Mouse (Mus musculus): ENCODE results near the gene Nudt3. TPM values are rescaled to one million over a fixed set of nuclear protein-coding genes. Genes with fewer than 3 reads are reported as not detected.

Nudt3 gene
- polyA plus RNA-seq, 1 experiment, result 112 TPM

- DNase-seq (ENCODE audit: low spot score), result no peak
Observed at GRCm38 (mm10) chr17:27545991-27546390, 77.3 kb downstream of the Nudt3 start.

GRCm38 (mm10) chr17:27544551-27544950, 78.7 kb downstream of the Nudt3 start:
- no peak for DNase-seq (ENCODE audit: low spot score)

GRCm38 (mm10) chr17:27541984-27542383, 81.3 kb downstream of the Nudt3 start:
- DNase-seq (ENCODE audit: low spot score), result no peak

GRCm38 (mm10) chr17:27541261-27541660, 82.0 kb downstream of the Nudt3 start:
- no peak for DNase-seq (ENCODE audit: low spot score)

- peak; percentile 83 for DNase-seq (ENCODE audit: low spot score)
Observed at GRCm38 (mm10) chr17:27534718-27535117, 88.6 kb downstream of the Nudt3 start.

GRCm38 (mm10) chr17:27533354-27533753, 89.9 kb downstream of the Nudt3 start:
- DNase-seq (ENCODE audit: low spot score), result no peak

- no peak for DNase-seq (ENCODE audit: low spot score)
Observed at GRCm38 (mm10) chr17:27532095-27532494, 91.2 kb downstream of the Nudt3 start.

Other genes starting within 250 kb of the Nudt3 start
- gene Grm4, start 102.1 kb downstream of the Nudt3 start, polyA plus RNA-seq (2012; rRNA removed), result 0.12 and 0.35 TPM in 2 replicates
- gene Hmga1, start 67.0 kb downstream of the Nudt3 start, polyA plus RNA-seq (2012; rRNA removed), result 55.1 and 65.1 TPM in 2 replicates
- gene AI413582, start 57.7 kb downstream of the Nudt3 start, polyA plus RNA-seq (2012; rRNA removed), result 34.8 and 48.7 TPM in 2 replicates
- gene RPS10-NUDT3, start 11.7 kb upstream of the Nudt3 start, polyA plus RNA-seq (2012; rRNA removed), result 0.08 and 0.10 TPM in 2 replicates
- gene Rps10, start 13.2 kb upstream of the Nudt3 start, polyA plus RNA-seq (2012; rRNA removed), result 1,256 and 1,277 TPM in 2 replicates
- gene Pacsin1, start 32.0 kb upstream of the Nudt3 start, polyA plus RNA-seq (2012; rRNA removed), result 0.67 and 0.96 TPM in 2 replicates
- gene Spdef, start 105.5 kb upstream of the Nudt3 start, polyA plus RNA-seq (2012; rRNA removed), result 0.17 and 0.21 TPM in 2 replicates
- 62.7 and 79.1 TPM in 2 replicates for gene D17Wsu92e, start 197.2 kb upstream of the Nudt3 start, polyA plus RNA-seq (2012; rRNA removed)
- gene Snrpc, start 214.7 kb upstream of the Nudt3 start, polyA plus RNA-seq (2012; rRNA removed), result 74.7 and 77.3 TPM in 2 replicates
- gene Uhrf1bp1, start 232.9 kb upstream of the Nudt3 start, polyA plus RNA-seq (2012; rRNA removed), result 5.2 and 6.0 TPM in 2 replicates

Data from urinary bladder, adult 2 months (tissue).